Mouse (Mus musculus): ENCODE measurements around the gene Krtap10-10. TPM values are rescaled to one million over a fixed set of nuclear protein-coding genes. Genes with fewer than 3 reads are reported as not detected.

Gene Krtap10-10
- not detected in 2 replicates for polyA plus RNA-seq (2012; rRNA removed; ENCODE audit: low replicate concordance)

DNA sequence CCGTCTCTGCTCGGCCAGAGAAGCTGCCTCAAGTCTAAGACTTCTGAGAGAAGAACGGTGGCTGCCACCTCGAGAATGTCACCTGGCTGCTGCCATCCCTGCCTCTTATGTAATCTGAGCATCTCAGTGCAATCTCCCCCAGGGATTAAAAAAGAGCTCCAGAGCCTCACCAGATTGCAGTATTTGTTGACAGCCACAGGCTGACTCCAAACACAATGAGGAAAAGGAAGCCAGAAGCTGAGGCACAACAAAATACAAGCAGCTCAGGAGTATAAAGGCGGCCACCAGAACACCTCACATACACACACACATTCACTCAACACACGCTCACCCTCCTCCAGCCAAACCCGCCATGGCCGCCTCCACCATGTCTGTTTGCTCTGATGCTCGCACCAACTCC is at the start of gene Krtap10-10:
Gene Krtap10-10 (plus strand): TSS at position 301 of the 400 bp plus-strand sequence.

DNA sequence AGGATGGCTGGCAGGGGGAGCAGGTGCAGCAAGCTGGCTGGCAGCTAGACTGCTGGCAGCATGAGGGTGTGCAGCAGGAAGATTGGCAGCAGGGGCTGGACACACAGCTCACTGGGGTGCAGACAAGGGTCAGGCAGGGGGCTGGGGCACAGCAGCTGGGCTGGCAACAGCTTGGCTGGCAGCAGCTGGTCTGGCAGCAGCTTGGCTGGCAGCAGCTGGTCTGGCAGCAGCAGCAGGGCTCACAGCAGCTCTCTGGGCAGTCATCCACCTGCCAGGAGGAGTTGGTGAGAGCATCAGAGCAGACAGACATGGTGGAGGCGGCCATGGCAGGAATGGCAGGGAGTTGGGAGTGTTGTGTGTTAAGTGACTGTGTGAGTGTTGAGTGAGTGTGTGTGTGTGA is 47.9 kb upstream of the Krtap10-10 start, which contains the start of gene Gm7137:
Gene Gm7137 (minus strand): TSS at position 325 of the 400 bp plus-strand sequence.

DNA sequence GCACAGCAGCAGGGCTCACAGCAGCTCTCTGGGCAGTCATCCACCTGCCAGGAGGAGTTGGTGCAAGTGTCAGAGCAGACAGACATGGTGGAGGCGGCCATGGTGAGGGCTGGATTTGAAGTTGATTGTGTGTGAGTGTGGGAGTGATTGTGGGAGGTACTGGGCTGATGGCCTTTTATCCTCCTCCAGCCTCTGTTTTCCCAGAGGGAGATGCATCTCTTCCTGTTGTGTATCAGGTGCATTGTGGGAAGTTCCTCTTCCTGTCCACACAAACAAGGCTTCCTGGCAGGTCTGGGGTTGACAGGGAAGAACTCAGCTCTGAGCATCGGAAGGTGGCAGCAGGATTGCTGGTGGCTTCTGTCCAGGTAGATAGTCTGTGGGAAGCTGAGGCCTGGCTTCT is 40.8 kb upstream of the Krtap10-10 start, which contains the start of gene Gm9639:
Gene Gm9639 (minus strand): TSS at position 101 of the 400 bp plus-strand sequence.

DNA sequence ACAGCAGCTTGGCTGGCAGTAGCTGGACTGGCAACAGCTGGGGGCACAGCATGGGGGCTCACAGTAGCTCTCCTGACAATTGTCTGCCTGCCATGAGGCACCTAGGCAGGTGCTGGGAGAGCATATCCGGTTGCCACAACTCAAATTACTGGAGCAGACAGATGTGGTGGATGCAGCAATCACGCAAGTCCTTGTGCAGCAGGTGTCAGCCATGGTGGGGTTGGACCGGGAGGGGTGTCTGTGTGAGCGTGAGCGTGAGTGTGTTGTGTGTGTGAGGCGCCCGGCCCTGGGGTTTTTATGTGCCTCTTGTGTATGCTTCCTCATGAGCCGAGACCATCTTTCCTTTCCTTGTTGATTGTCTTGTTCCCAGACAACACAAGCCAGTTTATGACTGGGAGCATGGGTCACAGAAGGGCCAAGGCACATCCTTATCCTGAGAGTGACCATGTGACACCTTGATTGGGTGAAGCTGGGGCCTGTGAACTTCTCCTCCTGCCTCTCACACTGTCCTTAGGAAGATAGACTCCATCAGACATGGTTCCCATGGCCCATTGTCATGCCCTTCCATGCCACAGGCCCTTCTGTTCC is 36.7 kb upstream of the Krtap10-10 start, which contains the start of gene Gm19668:
Gene Gm19668 (minus strand): TSS at position 213 of the 588 bp plus-strand sequence.

DNA sequence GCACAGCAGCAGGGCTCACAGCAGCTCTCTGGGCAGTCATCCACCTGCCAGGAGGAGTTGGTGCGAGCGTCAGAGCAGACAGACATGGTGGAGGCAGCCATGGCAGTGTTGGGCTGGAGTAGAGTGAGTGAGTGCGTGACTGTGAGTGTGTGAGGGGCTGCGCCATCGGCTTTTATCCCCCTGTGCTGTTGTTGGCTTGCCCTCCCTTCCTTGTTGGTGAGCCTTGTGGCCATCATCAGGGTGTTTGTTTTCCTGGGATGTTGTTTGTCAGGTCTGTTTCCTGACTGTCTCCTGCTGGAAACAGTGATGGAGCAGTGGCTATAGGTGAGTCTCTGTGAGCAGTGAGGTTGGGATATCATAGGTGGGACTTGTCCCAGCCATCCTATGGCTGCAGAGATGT is 24.0 kb upstream of the Krtap10-10 start, which contains the start of gene Gm9507:
Gene Gm9507 (minus strand): TSS at position 101 of the 400 bp plus-strand sequence.

DNA sequence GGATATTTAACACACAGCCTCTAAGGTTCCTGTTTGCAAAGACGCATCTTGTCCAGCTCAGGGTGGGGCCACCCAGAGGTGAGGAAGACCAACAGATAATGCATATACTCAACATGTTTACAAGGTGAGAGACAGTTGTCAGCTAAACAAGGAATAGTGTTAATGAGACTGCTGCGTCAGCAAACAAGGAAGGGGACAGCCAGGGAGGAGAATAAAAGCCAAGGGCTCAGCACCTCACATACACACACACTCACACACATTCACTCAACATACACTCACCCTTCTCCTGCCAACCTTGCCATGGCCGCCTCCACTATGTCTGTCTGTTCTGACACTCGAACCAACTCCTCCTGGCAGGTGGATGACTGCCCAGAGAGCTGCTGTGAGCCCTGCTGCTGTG is 21.4 kb upstream of the Krtap10-10 start, which contains the start of gene Gm2696:
Gene Gm2696 (plus strand): TSS at position 301 of the 400 bp plus-strand sequence.

DNA sequence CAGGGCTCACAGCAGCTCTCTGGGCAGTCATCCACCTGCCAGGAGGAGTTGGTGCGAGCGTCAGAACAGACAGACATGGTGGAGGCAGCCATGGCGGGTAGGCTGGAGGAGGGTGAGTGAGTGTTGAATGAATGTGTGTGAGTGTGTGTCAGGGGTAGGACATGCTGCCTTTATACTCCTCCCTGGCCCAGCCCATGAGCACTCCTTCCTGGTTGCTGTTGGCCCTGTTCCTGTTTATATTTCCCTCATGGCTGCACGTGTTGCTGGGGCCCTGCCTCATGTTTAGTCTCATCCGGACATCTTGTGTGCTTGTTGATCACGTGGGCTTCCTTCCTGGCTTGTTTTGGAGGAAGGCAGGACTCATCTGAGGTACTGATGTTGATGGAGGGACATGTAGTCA is 8.8 kb upstream of the Krtap10-10 start, which contains the start of gene Krtap10-4:
Gene Krtap10-4 (minus strand): TSS at position 145 of the 400 bp plus-strand sequence.

DNA sequence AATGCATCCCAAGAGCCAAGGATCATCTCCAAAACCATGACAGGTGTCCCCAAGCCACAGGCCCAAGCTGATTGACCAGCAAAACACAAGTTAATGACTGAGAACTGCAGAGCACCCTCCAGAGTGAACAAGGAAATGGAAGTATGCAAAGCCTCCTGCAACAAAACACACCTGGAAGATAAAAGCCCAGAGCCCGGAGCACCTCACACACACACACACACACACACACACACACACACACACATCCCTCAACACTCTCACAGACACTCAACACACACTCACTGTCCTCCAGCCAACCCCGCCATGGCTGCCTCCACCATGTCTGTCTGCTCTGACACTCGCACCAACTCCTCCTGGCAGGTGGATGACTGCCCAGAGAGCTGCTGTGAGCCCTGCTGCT is 10.8 kb downstream of the Krtap10-10 start, which contains the start of gene Gm36176:
Gene Gm36176 (plus strand): TSS at position 301 of the 400 bp plus-strand sequence.

DNA sequence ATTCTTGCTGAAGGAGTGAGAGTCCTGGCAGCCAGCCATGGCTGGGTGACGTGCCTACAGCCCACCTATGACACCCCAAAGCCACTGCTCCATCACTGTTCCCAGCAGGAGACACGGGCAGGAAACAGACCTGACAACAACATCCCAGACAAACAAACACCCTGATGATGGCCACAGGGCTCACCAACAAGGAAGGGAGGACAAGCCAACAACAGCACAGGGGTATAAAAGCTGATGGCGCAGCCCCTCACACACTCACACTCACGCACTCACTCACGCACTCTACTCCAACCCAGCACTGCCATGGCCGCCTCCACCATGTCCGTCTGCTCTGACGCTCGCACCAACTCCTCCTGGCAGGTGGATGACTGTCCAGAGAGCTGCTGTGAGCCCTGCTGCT is 16.8 kb downstream of the Krtap10-10 start, which contains the start of gene Gm10318:
Gene Gm10318 (plus strand): TSS at position 301 of the 400 bp plus-strand sequence.

DNA sequence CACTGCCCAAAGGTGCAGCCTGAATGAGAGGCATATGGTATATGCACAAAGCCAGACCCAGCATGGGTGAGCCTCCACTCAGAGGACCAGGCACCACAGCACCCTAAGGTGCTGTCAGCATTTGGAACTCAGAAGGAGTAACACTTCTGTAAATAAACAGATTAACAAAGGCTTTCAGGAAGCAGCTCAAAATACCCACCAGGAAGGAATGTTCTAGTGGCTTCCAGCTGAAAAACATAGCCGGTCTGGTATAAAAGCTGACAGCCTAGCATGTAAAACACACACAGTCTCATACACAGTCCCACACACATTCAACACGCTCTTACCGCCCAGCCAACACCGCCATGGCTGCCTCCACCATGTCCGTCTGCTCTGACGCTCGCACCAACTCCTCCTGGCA is 25.9 kb downstream of the Krtap10-10 start, which contains the start of gene Gm3285:
Gene Gm3285 (plus strand): TSS at position 301 of the 400 bp plus-strand sequence.

Other genes with a start within 250 kb of the Krtap10-10 start
- 114 and 144 TPM in 2 replicates for gene Sumo3, start 229.8 kb upstream of the Krtap10-10 start, polyA plus RNA-seq (2012; rRNA removed; ENCODE audit: low replicate concordance)
- not detected in 2 replicates for gene Gm49325, start 229.8 kb upstream of the Krtap10-10 start, polyA plus RNA-seq (2012; rRNA removed; ENCODE audit: low replicate concordance)
- gene Ube2g2, start 213.7 kb upstream of the Krtap10-10 start, polyA plus RNA-seq (2012; rRNA removed; ENCODE audit: low replicate concordance): 18.6 and 24.1 TPM in 2 replicates
- 0.19 and 0.56 TPM in 2 replicates for gene Tspear, start 149.4 kb upstream of the Krtap10-10 start, polyA plus RNA-seq (2012; rRNA removed; ENCODE audit: low replicate concordance)
- gene Gm19402, start 145.2 kb upstream of the Krtap10-10 start, polyA plus RNA-seq (2012; rRNA removed; ENCODE audit: low replicate concordance): not detected in 2 replicates
- gene Gm9508, start 138.7 kb upstream of the Krtap10-10 start, polyA plus RNA-seq (2012; rRNA removed; ENCODE audit: low replicate concordance): not detected in 2 replicates
- gene Gm10272, start 129.3 kb upstream of the Krtap10-10 start, polyA plus RNA-seq (2012; rRNA removed; ENCODE audit: low replicate concordance): 1.1 TPM in 1 of 2 replicates, not detected in the other
- not detected in 2 replicates for gene Gm10024, start 124.5 kb upstream of the Krtap10-10 start, polyA plus RNA-seq (2012; rRNA removed; ENCODE audit: low replicate concordance)
- not detected in 2 replicates for gene Gm10142, start 120.1 kb upstream of the Krtap10-10 start, polyA plus RNA-seq (2012; rRNA removed; ENCODE audit: low replicate concordance)
- 0.43 TPM in 1 of 2 replicates, not detected in the other for gene Krtap12-1, start 115.3 kb upstream of the Krtap10-10 start, polyA plus RNA-seq (2012; rRNA removed; ENCODE audit: low replicate concordance)
- gene Gm10100, start 109.5 kb upstream of the Krtap10-10 start, polyA plus RNA-seq (2012; rRNA removed; ENCODE audit: low replicate concordance): not detected in 2 replicates
- gene Gm18596, start 93.3 kb upstream of the Krtap10-10 start, polyA plus RNA-seq (2012; rRNA removed; ENCODE audit: low replicate concordance): not detected in 2 replicates
- not detected in 2 replicates for gene Gm9736, start 84.6 kb upstream of the Krtap10-10 start, polyA plus RNA-seq (2012; rRNA removed; ENCODE audit: low replicate concordance)
- gene Gm3233, start 76.3 kb upstream of the Krtap10-10 start, polyA plus RNA-seq (2012; rRNA removed; ENCODE audit: low replicate concordance): not detected in 2 replicates
- gene Gm3238, start 64.6 kb upstream of the Krtap10-10 start, polyA plus RNA-seq (2012; rRNA removed; ENCODE audit: low replicate concordance): not detected in 2 replicates
- gene Gm7138, start 59.0 kb upstream of the Krtap10-10 start, polyA plus RNA-seq (2012; rRNA removed; ENCODE audit: low replicate concordance): not detected in 2 replicates
- not detected in 2 replicates for gene Gm3250, start 53.4 kb upstream of the Krtap10-10 start, polyA plus RNA-seq (2012; rRNA removed; ENCODE audit: low replicate concordance)
- gene Gm7137, start 47.7 kb upstream of the Krtap10-10 start, polyA plus RNA-seq (2012; rRNA removed; ENCODE audit: low replicate concordance): not detected in 2 replicates
- not detected in 2 replicates for gene Gm9639, start 40.9 kb upstream of the Krtap10-10 start, polyA plus RNA-seq (2012; rRNA removed; ENCODE audit: low replicate concordance)
- not detected in 2 replicates for gene Gm19668, start 36.8 kb upstream of the Krtap10-10 start, polyA plus RNA-seq (2012; rRNA removed; ENCODE audit: low replicate concordance)
- gene Gm9507, start 24.1 kb upstream of the Krtap10-10 start, polyA plus RNA-seq (2012; rRNA removed; ENCODE audit: low replicate concordance): not detected in 2 replicates
- not detected in 2 replicates for gene Gm2696, start 21.3 kb upstream of the Krtap10-10 start, polyA plus RNA-seq (2012; rRNA removed; ENCODE audit: low replicate concordance)
- gene Krtap10-4, start 8.9 kb upstream of the Krtap10-10 start, polyA plus RNA-seq (2012; rRNA removed; ENCODE audit: low replicate concordance): not detected in 2 replicates
- gene Gm36176, start 10.9 kb downstream of the Krtap10-10 start, polyA plus RNA-seq (2012; rRNA removed; ENCODE audit: low replicate concordance): not detected in 2 replicates
- gene Gm10318, start 16.9 kb downstream of the Krtap10-10 start, polyA plus RNA-seq (2012; rRNA removed; ENCODE audit: low replicate concordance): 0.27 TPM in 1 of 2 replicates, not detected in the other
- not detected in 2 replicates for gene Gm3285, start 26.0 kb downstream of the Krtap10-10 start, polyA plus RNA-seq (2012; rRNA removed; ENCODE audit: low replicate concordance)
- 6.2 and 6.9 TPM in 2 replicates for gene Lrrc3, start 66.6 kb downstream of the Krtap10-10 start, polyA plus RNA-seq (2012; rRNA removed; ENCODE audit: low replicate concordance)
- 1.3 and 2.2 TPM in 2 replicates for gene Trpm2, start 134.6 kb downstream of the Krtap10-10 start, polyA plus RNA-seq (2012; rRNA removed; ENCODE audit: low replicate concordance)
- gene 1810043G02Rik, start 142.6 kb downstream of the Krtap10-10 start, polyA plus RNA-seq (2012; rRNA removed; ENCODE audit: low replicate concordance): 13.2 and 15.9 TPM in 2 replicates
- 31.3 and 60.7 TPM in 2 replicates for gene Pfkl, start 174.1 kb downstream of the Krtap10-10 start, polyA plus RNA-seq (2012; rRNA removed; ENCODE audit: low replicate concordance)
- 0.21 and 0.59 TPM in 2 replicates for gene Dnmt3l, start 206.0 kb downstream of the Krtap10-10 start, polyA plus RNA-seq (2012; rRNA removed; ENCODE audit: low replicate concordance)
- gene Aire, start 207.7 kb downstream of the Krtap10-10 start, polyA plus RNA-seq (2012; rRNA removed; ENCODE audit: low replicate concordance): 0.36 and 0.49 TPM in 2 replicates
- 6.3 and 7.0 TPM in 2 replicates for gene Icosl, start 233.4 kb downstream of the Krtap10-10 start, polyA plus RNA-seq (2012; rRNA removed; ENCODE audit: low replicate concordance)

Data from duodenum, adult 2 months (tissue).